Mouse (Mus musculus) bone marrow, adult 2 months (tissue): Measurements from ENCODE around the gene Lamtor4. TPM values are rescaled to one million over a fixed set of nuclear protein-coding genes. Genes with fewer than 3 reads are reported as not detected.
"Not testable (repeated sequence)": the region's sequence is repeated elsewhere in the genome, so short reads cannot be mapped to it uniquely, and the experiment has no call there.

Experiments
- H3K27ac ChIP-seq: fragments of 200-500 bp; 2 replicates; pipeline ENCODE4 v1.5.1; 2012; ENCODE audit warnings: low read depth, mild to moderate bottlenecking, control low read depth, inconsistent platforms, low read length; ENCODE audit not compliant: control insufficient read depth, poor library complexity, insufficient read depth
- H3K4me1 ChIP-seq: fragments of 200-500 bp; 2 replicates; pipeline ENCODE4 v1.6.1; 2011; ENCODE audit warnings: low read length; ENCODE audit not compliant: control insufficient read depth, insufficient read depth
- H3K4me3 ChIP-seq: fragments of 200-500 bp; replicated peaks from 2 replicates; pipeline ENCODE3; 2011; ENCODE audit warnings: mild to moderate bottlenecking, low read depth, low read length, control low read depth; ENCODE audit not compliant: control insufficient read depth
- CTCF ChIP-seq: fragments of 200-500 bp; IDR thresholded peaks from 2 replicates; pipeline ENCODE4 v1.5.1; 2011; ENCODE audit warnings: low read length, control low read depth; ENCODE audit not compliant: control insufficient read depth, insufficient read depth
- POLR2A ChIP-seq: fragments of 200-500 bp; IDR thresholded peaks from 2 replicates; pipeline ENCODE4 v1.6.1; 2011; ENCODE audit warnings: low read depth, mild to moderate bottlenecking, control low read depth, low read length, borderline replicate concordance; ENCODE audit not compliant: control insufficient read depth
- WGBS: fragments of 180-500 bp; shearing (Covaris S2); methylation state at CpG from one replicate; pipeline ENCODE4 v1.1.7; 2018; 5-methylcytosine and 5-hydroxymethylcytosine counted together
- polyA plus RNA-seq: library from polyadenylated mRNA; stranded (reverse); fragments of >200 nt; gene quantifications from 2 replicates; pipeline ENCODE4 v1.2.4, GENCODE M21; 2011; ENCODE audit warnings: low replicate concordance; ENCODE audit not compliant: missing spikeins, insufficient read depth, insufficient read length

Gene Lamtor4
- polyA plus RNA-seq = 69.8 and 167 TPM in 2 replicates

DNA sequence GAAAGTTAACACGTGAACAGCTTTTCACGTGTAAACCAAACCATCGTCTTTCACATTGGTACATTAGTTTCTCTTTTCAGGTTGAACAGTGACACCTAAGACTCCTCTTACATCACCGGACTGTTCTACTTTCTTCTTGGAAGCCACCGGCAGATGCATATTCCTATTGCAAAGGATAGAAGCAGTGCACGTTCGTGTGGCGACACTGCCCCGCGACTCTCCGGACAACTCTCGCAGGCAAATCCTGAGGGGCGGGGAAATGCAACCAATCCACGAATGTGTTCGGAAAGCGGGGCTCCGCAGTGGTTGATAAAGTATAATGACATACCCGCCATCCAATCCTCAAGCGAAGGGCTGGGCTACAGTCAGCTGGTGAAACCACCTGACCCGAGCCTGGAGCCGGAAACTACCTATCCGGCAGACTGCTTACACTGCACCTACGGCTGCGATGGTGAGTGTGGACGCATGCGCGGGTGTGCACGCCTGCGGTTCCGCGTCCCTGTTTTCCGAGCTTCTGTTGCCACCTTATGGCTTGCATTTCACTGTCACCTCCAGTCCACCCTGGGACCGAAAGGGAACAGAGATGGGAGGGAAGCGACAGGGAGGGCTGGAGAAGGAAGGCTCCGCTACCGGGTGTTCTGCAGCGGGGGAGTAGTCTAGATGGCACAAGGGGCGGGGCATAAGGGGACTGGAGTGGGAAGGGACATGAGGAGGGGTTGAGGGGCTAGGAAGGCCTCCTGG is at the start of gene Lamtor4:
Gene Lamtor4, plus strand, starts transcription at position 130 of the 741 bp plus-strand sequence.
- WGBS = under 1% methylated on average over 38 of the region's 38 CpGs
- TF ChIP-seq POLR2A (peak; percentile 87), CTCF (peak; percentile 28; the same call in 1 of the 2 replicates)
- peaks cover 6% of the 10 kb centered on the region; the same call in 1 of the 2 replicates for H3K4me1 ChIP-seq
- H3K27ac ChIP-seq = peak within 1 kb of the TSS; percentile 91
- peak within 1 kb of the TSS; percentile 83 for H3K4me3 ChIP-seq

DNA sequence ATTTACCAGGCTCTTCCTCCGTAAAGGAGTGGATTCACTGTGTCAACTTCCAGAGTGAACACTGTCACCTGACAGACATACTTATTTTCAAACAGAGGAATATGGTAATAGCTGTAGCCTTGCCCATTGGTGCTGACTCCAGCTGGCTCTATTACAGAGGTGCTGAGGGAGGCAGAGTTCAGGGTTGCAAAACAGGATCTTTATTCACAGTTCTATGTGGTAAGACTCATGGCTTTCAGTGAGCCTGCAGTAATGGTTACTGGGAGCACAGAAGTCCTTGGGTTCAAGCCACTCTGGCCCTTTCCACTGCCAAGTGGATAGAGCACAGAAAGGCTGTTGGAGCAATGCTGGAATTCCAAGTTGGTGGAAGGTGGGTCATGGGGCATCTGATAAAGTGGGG is 48.0 kb upstream of the Lamtor4 start:
- H3K4me3 ChIP-seq = no peak overlapping the region
- 68% methylated on average over 1 of the region's 1 CpGs for WGBS
- no peak overlapping the region for H3K27ac ChIP-seq
- H3K4me1 ChIP-seq = no peaks in the 10 kb centered on the region; the same call in 1 of the 2 replicates
- TF ChIP-seq POLR2A = no peak

DNA sequence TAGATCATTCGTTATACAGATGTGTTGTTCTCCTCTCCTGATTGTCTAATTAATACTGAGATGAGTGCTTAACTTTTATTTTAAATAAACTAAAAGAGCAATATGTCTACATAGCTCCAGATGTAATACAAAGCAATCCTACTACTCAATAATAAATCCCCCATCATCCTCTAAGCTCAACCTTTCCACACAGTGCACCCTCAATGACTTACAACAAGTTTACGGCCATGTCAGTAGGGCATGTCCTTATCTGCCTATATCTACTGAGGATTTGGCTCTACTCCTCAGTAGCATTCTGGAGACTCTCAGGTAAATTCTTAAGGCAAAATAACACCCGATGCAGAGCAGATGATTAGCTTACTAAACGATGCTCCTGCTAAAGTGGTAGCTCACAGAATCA is 47.4 kb upstream of the Lamtor4 start:
- no peak overlapping the region for H3K4me3 ChIP-seq
- 72% methylated on average over 4 of the region's 4 CpGs for WGBS
- TF ChIP-seq POLR2A (no peak), CTCF (no peak)
- no peak overlapping the region for H3K27ac ChIP-seq
- no peaks in the 10 kb centered on the region; the same call in 1 of the 2 replicates for H3K4me1 ChIP-seq

DNA sequence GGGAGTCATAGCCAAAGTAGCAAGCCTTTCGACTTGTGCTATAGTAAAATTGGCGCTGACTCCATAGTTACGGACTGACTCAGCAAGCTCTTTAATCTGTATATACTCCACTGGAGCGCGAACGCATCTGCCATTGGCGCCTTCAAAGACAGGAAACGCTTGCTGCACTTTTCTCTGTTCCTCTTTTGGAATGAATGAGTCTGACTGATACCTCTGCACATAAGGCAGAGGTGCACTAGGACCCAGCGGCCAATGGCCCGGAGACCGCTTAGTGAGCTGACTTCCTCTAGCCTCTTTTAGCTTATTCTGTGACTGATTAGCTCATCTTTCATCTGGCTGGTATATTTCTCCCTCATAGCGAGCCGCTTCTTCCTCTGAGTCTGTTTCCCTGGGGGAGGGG is 38.6 kb upstream of the Lamtor4 start:
- 91% methylated on average over 13 of the region's 13 CpGs for WGBS
- H3K4me3 ChIP-seq, H3K4me1 ChIP-seq, H3K27ac ChIP-seq: not testable (repeated sequence)

DNA sequence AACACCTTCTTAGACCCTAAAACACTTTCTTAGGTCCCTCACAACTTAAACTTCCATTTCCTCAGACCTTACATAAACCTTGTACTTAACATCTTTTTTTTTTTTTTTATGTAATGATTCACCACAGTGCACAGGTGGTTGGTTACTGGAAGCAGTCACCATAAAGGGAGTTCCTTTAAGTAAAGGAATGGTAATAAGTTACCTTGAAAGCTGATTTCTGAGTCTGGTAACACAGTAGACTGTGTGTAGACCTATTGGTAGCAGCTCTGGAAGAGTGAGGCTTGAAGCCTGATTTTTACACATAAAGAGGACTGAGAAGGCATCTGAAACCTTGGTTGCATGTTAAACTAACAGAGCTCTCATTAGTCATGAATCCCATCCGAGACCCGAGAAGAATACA is 35.4 kb upstream of the Lamtor4 start:
- TF ChIP-seq CTCF (no peak), POLR2A (no peak)
- Histone ChIP-seq H3K4me3 (no peak overlapping the region), H3K4me1 (no peaks in the 10 kb centered on the region; the same call in 1 of the 2 replicates), H3K27ac (no peak overlapping the region)
- 59% methylated on average over 2 of the region's 2 CpGs for WGBS

DNA sequence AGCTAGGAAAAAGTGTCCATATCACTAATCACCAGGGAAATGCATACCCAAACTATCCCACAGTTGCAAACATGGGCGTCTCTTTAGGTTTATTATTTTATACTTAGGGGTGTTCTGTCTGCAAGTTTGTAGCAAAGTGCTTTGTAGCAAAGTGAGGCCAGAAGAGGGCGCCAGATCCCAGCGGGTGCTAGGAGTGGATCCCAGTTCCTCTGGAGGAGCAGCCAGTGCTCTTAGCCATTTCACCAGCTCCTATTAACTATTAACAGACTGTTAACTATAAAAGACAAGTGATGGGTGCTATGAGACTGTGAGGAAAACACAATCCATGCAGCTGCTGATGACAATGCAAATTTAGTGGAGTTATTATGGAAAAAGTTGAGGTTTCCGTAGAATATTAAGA is 33.2 kb upstream of the Lamtor4 start:
- no peak for TF ChIP-seq POLR2A
- TF ChIP-seq CTCF = peak; percentile 94
- WGBS = 13% methylated on average over 4 of the region's 4 CpGs
- no peak overlapping the region for H3K4me3 ChIP-seq
- H3K27ac ChIP-seq = no peak overlapping the region
- peaks cover 1% of the 10 kb centered on the region; the same call in 1 of the 2 replicates for H3K4me1 ChIP-seq

DNA sequence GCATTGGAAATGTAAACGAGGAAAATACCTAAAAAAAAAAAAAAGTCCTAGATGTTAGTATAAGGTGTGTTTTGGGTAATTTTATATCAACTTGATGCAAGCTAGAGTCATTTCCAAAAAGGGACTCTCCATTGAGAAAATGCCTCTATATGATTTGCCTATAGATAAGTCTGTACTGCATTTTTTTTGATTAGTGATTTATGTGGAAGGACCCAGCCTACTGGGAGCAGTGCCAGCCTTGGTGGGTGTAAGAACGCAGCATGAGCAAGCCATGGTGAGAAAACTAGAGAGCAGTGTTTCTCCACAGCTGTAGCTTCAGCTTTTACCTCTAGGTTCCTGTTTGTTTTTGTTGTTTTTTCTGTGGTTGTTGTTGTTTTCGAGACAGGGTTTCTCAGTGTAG is 32.0 kb upstream of the Lamtor4 start:
- 11% methylated on average over 3 of the region's 3 CpGs for WGBS
- Histone ChIP-seq H3K4me3 (no peak overlapping the region), H3K4me1 (peaks cover 1% of the 10 kb centered on the region; the same call in 1 of the 2 replicates), H3K27ac (no peak overlapping the region)
- TF ChIP-seq CTCF (no peak), POLR2A (no peak)

DNA sequence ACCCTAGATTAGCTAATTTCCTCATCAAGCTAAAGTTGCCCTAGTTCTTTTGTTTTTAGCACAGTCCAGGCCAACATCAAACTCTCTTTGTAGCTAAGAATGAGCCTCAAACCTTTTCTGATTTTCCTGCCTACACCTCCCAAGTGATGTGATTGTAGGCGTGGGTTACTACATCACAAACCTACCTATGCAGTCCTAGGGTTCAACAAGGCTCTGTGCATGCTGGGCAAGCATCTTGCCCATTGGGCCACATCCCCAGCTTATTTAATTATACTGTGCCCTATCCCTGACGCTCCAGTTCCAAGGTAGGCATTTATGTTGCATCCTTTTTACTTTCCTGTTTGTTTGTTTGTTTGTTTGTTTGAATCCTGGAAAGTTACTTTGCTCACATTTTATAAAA is 29.6 kb upstream of the Lamtor4 start, which contains the start of gene Nxpe5:
Gene Nxpe5, plus strand, starts transcription at position 199 of the 400 bp plus-strand sequence.
- TF ChIP-seq POLR2A = no peak
- no peak for TF ChIP-seq CTCF
- Histone ChIP-seq H3K4me1 (peaks cover 1% of the 10 kb centered on the region; the same call in 1 of the 2 replicates), H3K4me3 (peak within 1 kb of the TSS; percentile 54), H3K27ac (peak within 1 kb of the TSS; percentile 55; the same call in 1 of the 2 replicates)
- WGBS = 7% methylated on average over 2 of the region's 2 CpGs

DNA sequence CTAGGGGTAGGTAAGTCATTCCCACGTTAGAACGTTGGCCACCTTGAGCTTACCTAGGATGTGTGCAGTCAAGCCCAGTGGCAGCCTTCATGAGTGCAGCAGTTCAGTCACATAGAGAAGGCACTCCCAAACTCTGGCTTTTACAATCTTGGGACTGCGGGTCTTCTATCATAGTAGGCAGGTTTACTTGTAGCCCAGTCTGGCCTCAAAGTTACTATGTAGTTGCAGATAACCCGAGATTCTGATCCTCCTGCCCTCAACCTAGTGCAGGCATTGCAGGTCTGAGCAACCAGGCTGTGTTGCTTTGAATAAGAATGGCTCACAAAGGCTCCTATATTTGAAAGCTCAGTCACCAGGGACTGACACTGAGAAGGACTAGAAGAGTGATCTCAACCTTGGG is 28.8 kb upstream of the Lamtor4 start:
- 6% methylated on average over 4 of the region's 4 CpGs for WGBS
- TF ChIP-seq POLR2A (no peak), CTCF (no peak)
- Histone ChIP-seq H3K4me1 (peaks cover 1% of the 10 kb centered on the region; the same call in 1 of the 2 replicates), H3K4me3 (peak overlapping the region; percentile 54), H3K27ac (peak overlapping the region; percentile 55; the same call in 1 of the 2 replicates)
